ENCODE assay signal across 8 mouse cellular contexts in the genomic region with DNA sequence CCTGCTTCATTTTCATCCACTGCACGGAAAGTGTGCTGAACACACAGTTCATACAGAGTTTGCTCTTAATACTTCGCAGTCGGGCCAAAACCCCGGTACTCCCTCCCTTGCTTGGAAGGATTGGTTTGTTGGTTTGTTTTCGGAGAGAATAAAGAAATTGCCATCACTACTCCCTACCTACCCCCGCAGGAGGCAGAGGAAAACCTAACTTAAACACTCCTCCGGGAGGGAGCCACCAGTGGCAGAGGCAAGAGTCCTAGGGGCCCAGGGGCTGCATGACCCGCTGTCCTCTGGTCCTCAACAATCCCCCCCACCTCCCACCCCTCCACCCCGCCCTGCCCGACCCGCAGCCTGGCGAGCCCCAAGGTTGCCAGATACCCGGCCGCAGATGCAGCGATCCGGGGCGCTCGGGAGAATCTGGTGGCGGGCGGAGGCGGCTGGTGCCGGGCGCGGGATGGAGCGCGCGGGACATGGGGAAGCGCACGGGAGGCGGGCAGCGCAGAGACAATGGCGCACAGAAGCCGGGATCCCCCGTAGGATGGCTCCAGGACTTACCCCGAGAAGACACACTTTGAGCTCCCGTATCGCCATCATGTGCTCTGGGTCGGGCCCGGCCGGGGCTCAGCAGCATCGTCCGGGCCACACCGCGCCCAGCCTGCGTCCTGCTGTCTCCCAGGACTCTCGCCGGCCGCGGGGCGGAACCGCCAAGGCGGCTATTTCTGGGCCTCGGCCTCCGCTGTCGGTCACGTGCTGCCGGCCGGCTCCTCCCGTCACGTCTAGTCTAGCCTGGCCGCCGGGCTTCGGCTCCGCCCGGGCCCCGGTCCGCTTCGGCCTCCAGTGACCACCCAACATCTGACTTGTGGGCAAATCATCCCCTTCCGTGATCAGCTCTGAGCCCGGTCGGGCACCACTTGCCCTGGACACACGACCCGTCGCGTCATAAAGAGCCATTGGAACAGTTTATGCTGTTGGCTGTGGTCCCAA. TPM values are rescaled to one million over a fixed set of nuclear protein-coding genes. Genes with fewer than 3 reads are reported as not detected.
DNase-seq lines count a peak whose midpoint lies in the region; ATAC-seq lines count a peak whose summit lies in the region.

A gene (minus strand): TSS at position 802 of the 984 bp plus-strand sequence.

- no peaks in the 10 kb centered on the region for H3K9me3 ChIP-seq in forebrain, embryonic 10.5 days
- no peaks in the 10 kb centered on the region for H3K9me3 ChIP-seq in heart, embryonic 12.5 days (replicated peaks)
- no peaks in the 10 kb centered on the region for H3K9me3 ChIP-seq in kidney, embryonic 15.5 days (replicated peaks)
- H3K9me3 ChIP-seq in midbrain, embryonic 16.5 days (replicated peaks; ENCODE audit: control insufficient read depth, low read length, poor library complexity, severe bottlenecking): no peaks in the 10 kb centered on the region

- peak; percentile 34 for DNase-seq in CD4-positive helper T cell, adult 2 months (ENCODE audit: low read depth, low spot score)
- DNase-seq in brain, adult 2 months (ENCODE audit: low read depth, low spot score): peak; percentile 86
- DNase-seq in forebrain, embryonic 10.5 days (ENCODE audit: extremely low spot score, low spot score): peak; percentile 79
- DNase-seq in liver: peak; percentile 62
- peak; percentile 35 to 45 for DNase-seq in spleen, postnatal 14 days (ENCODE audit: low spot score in 2 of 2)

- ATAC-seq in heart, embryonic 12.5 days (ENCODE audit: insufficient number of reproducible peaks, low FRiP score): peak; percentile 80
- peak; percentile 90 for ATAC-seq in kidney, embryonic 15.5 days (replicated peaks; ENCODE audit: low FRiP score)
- peak; percentile 80 for ATAC-seq in midbrain, embryonic 16.5 days

- H3K36me3 ChIP-seq in forebrain, embryonic 10.5 days (replicated peaks): no peaks in the 10 kb centered on the region
- no peaks in the 10 kb centered on the region for H3K36me3 ChIP-seq in heart, embryonic 12.5 days
- no peaks in the 10 kb centered on the region for H3K36me3 ChIP-seq in kidney, embryonic 15.5 days
- H3K36me3 ChIP-seq in midbrain, embryonic 16.5 days (ENCODE audit: control insufficient read depth, insufficient read depth, low read length): no peaks in the 10 kb centered on the region

- peak within 1 kb of the TSS; percentile 84 for H3K4me2 ChIP-seq in heart, embryonic 12.5 days
- peak within 1 kb of the TSS; percentile 98 for H3K4me2 ChIP-seq in kidney, embryonic 15.5 days
- peak within 1 kb of the TSS; percentile 68 for H3K4me2 ChIP-seq in midbrain, embryonic 16.5 days (ENCODE audit: low read length)

- WGBS in forebrain, embryonic 10.5 days: under 1% methylated on average over 73 of the region's 75 CpGs
- under 1% methylated on average over 75 of the region's 75 CpGs for WGBS in heart, embryonic 12.5 days
- WGBS in kidney, embryonic 15.5 days: under 1% methylated on average over 75 of the region's 75 CpGs
- WGBS in midbrain, embryonic 16.5 days: under 1% methylated on average over 74 of the region's 75 CpGs

- H3K27me3 ChIP-seq in forebrain, embryonic 10.5 days (ENCODE audit: poor library complexity, severe bottlenecking): peaks cover 36% of the 10 kb centered on the region
- H3K27me3 ChIP-seq in heart, embryonic 12.5 days (replicated peaks): no peaks in the 10 kb centered on the region
- no peaks in the 10 kb centered on the region for H3K27me3 ChIP-seq in kidney, embryonic 15.5 days
- H3K27me3 ChIP-seq in midbrain, embryonic 16.5 days (ENCODE audit: control insufficient read depth, insufficient read depth, low read depth, low read length): no peaks in the 10 kb centered on the region; the same call in 1 of the 2 replicates

- H3K4me1 ChIP-seq in forebrain, embryonic 10.5 days: peaks cover 50% of the 10 kb centered on the region
- peaks cover 52% of the 10 kb centered on the region for H3K4me1 ChIP-seq in heart, embryonic 12.5 days (replicated peaks)
- peaks cover 43% of the 10 kb centered on the region for H3K4me1 ChIP-seq in kidney, embryonic 15.5 days
- H3K4me1 ChIP-seq in midbrain, embryonic 16.5 days (ENCODE audit: control insufficient read depth, insufficient read depth, low read length): peaks cover 39% of the 10 kb centered on the region

- peak within 1 kb of the TSS; percentile 80 for H3K4me3 ChIP-seq in forebrain, embryonic 10.5 days
- peak within 1 kb of the TSS; percentile 64 for H3K4me3 ChIP-seq in heart, embryonic 12.5 days
- H3K4me3 ChIP-seq in kidney, embryonic 15.5 days (replicated peaks): peak within 1 kb of the TSS; percentile 77
- peak within 1 kb of the TSS; percentile 79 for H3K4me3 ChIP-seq in midbrain, embryonic 16.5 days (ENCODE audit: low read depth, low read length)

- H3K9ac ChIP-seq in heart, embryonic 12.5 days: peak within 1 kb of the TSS; percentile 84
- peak within 1 kb of the TSS; percentile 71 for H3K9ac ChIP-seq in kidney, embryonic 15.5 days
- H3K9ac ChIP-seq in midbrain, embryonic 16.5 days (ENCODE audit: low read depth, low read length): peak within 1 kb of the TSS; percentile 93

- H3K27ac ChIP-seq in forebrain, embryonic 10.5 days: peak within 1 kb of the TSS; percentile 90
- peak within 1 kb of the TSS; percentile 1; the same call in 1 of the 2 replicates for H3K27ac ChIP-seq in heart, embryonic 12.5 days (ENCODE audit: poor library complexity, severe bottlenecking)
- H3K27ac ChIP-seq in kidney, embryonic 15.5 days: peak within 1 kb of the TSS; percentile 58
- H3K27ac ChIP-seq in midbrain, embryonic 16.5 days (ENCODE audit: low read length): peak within 1 kb of the TSS; percentile 76

RNA-seq across cellular contexts. Expression of the gene that starts here (rescaled TPM):
- polyA plus RNA-seq in forebrain, embryonic 10.5 days (2016; fragmentation: Nextera tagmentation; extraction: Ambion mirVana): 58.6 and 64.7 TPM in 2 replicates
- 31.2 and 33.4 TPM in 2 replicates for polyA plus RNA-seq in heart, embryonic 12.5 days (2016; fragmentation: Nextera tagmentation; extraction: Ambion mirVana)
- 32.9 and 33.6 TPM in 2 replicates for polyA plus RNA-seq in kidney, embryonic 15.5 days (2015; fragmentation: Nextera tagmentation; extraction: Ambion mirVana)
- polyA plus RNA-seq in midbrain, embryonic 16.5 days (2015; fragmentation: Nextera tagmentation; extraction: Ambion mirVana): 79.4 and 86.0 TPM in 2 replicates

Comparison
In these comparisons a context has a peak if more than half of its experiments do, and no peak if none do; other contexts are left out.
1. Peak in every context shown above with its lines: DNase-seq, ATAC-seq, H3K4me3 ChIP-seq and H3K27ac ChIP-seq.
2. DNase-seq: peak in every context shown above with its lines; median percentile 86 in brain, adult 2 months; 79 in forebrain, embryonic 10.5 days; 62 in liver; 40 in spleen, postnatal 14 days; 34 in CD4-positive helper T cell, adult 2 months.
3. H3K27ac ChIP-seq: peak in every context shown above with its lines; median percentile 90 in forebrain, embryonic 10.5 days; 76 in midbrain, embryonic 16.5 days; 58 in kidney, embryonic 15.5 days; 1 in heart, embryonic 12.5 days.